Mouse (Mus musculus): Measurements from ENCODE around the gene Myadm. TPM values are rescaled to one million over a fixed set of nuclear protein-coding genes. Genes with fewer than 3 reads are reported as not detected.
"Not testable (repeated sequence)": the region's sequence is repeated elsewhere in the genome, so short reads cannot be mapped to it uniquely, and the experiment has no call there.

Myadm gene
- total RNA-seq, 2 experiments from 2014 or later: 98.5 to 107 TPM

GRCm38 (mm10) chr7:3290257-3291033, 1.6 kb downstream of the Myadm start:
- DNase-seq (ENCODE audit: low spot score in 2 of 2): peak; percentile 81 to 93

- no peak for DNase-seq (ENCODE audit: low spot score in 2 of 2)
Measured at GRCm38 (mm10) chr7:3291197-3291596, 2.3 kb downstream of the Myadm start.

- no peak for DNase-seq (ENCODE audit: low spot score in 2 of 2)
Measured at GRCm38 (mm10) chr7:3291764-3292163, 2.9 kb downstream of the Myadm start.

- DNase-seq (ENCODE audit: low spot score in 2 of 2): not testable (repeated sequence)
Measured at GRCm38 (mm10) chr7:3292271-3292670, 3.4 kb downstream of the Myadm start.

- peak; percentile 42 to 83 for DNase-seq (ENCODE audit: low spot score in 2 of 2)
Measured at GRCm38 (mm10) chr7:3292791-3293190, 3.9 kb downstream of the Myadm start.

- DNase-seq (ENCODE audit: low spot score in 2 of 2): no peak
Measured at GRCm38 (mm10) chr7:3294794-3295193, 5.9 kb downstream of the Myadm start.

- DNase-seq (ENCODE audit: low spot score in 2 of 2): no peak
Measured at GRCm38 (mm10) chr7:3295321-3296110, 6.6 kb downstream of the Myadm start.

- DNase-seq (ENCODE audit: low spot score in 2 of 2): no peak
Measured at GRCm38 (mm10) chr7:3296711-3297110, 7.8 kb downstream of the Myadm start.

- no peak for DNase-seq (ENCODE audit: low spot score in 2 of 2)
Measured at GRCm38 (mm10) chr7:3299941-3300617, 11.2 kb downstream of the Myadm start.

GRCm38 (mm10) chr7:3300891-3301627, 12.2 kb downstream of the Myadm start:
- DNase-seq (ENCODE audit: low spot score in 2 of 2): no peak

GRCm38 (mm10) chr7:3301628-3302555, 13.0 kb downstream of the Myadm start:
- DNase-seq (ENCODE audit: low spot score in 2 of 2): no peak

GRCm38 (mm10) chr7:3302556-3303275, 13.8 kb downstream of the Myadm start:
- no peak for DNase-seq (ENCODE audit: low spot score in 2 of 2)

GRCm38 (mm10) chr7:3303276-3303781, 14.4 kb downstream of the Myadm start:
- DNase-seq (ENCODE audit: low spot score in 2 of 2): no peak

GRCm38 (mm10) chr7:3303789-3304188, 14.9 kb downstream of the Myadm start:
- no peak for DNase-seq (ENCODE audit: low spot score in 2 of 2)

- no peak for DNase-seq (ENCODE audit: low spot score in 2 of 2)
Measured at GRCm38 (mm10) chr7:3304298-3304697, 15.4 kb downstream of the Myadm start.

GRCm38 (mm10) chr7:3306400-3306799, 17.5 kb downstream of the Myadm start:
- DNase-seq (ENCODE audit: low spot score in 2 of 2): no peak

- no peak for DNase-seq (ENCODE audit: low spot score in 2 of 2)
Measured at GRCm38 (mm10) chr7:3308646-3309045, 19.8 kb downstream of the Myadm start.

GRCm38 (mm10) chr7:3310233-3310632, 21.4 kb downstream of the Myadm start:
- no peak for DNase-seq (ENCODE audit: low spot score in 2 of 2)

- DNase-seq (ENCODE audit: low spot score in 2 of 2): no peak
Measured at GRCm38 (mm10) chr7:3313571-3313970, 24.7 kb downstream of the Myadm start.
